Mouse (Mus musculus): ENCODE data around the gene Kif26b. TPM values are rescaled to one million over a fixed set of nuclear protein-coding genes. Genes with fewer than 3 reads are reported as not detected.

Kif26b gene
- polyA plus RNA-seq, 1 experiment: 0.25 TPM

GRCm38 (mm10) chr1:178552898-178553284, 24.0 kb downstream of the Kif26b start:
- Histone ChIP-seq H3K27me3 (ENCODE audit: control insufficient read depth, insufficient read depth, low read length) (no peaks in the 10 kb centered on the region), H3K4me1 (ENCODE audit: control insufficient read depth, insufficient read depth, low read length) (no peaks in the 10 kb centered on the region; the same call in 1 of the 2 replicates), H3K36me3 (ENCODE audit: control insufficient read depth, insufficient read depth, low read length) (no peaks in the 10 kb centered on the region), H3K4me3 (ENCODE audit: control insufficient read depth, low read depth, low read length) (no peak overlapping the region), H3K27ac (ENCODE audit: control insufficient read depth, insufficient read depth, low read depth, low read length) (no peak overlapping the region)
- TF ChIP-seq POLR2A (IDR thresholded peaks at IDR 0.05; ENCODE audit: control insufficient read depth, low read depth, low read length) (no peak), CTCF (IDR thresholded peaks at IDR 0.05; ENCODE audit: control insufficient read depth, insufficient read depth, insufficient replicate concordance, low read depth, low read length) (no peak)

GRCm38 (mm10) chr1:178556226-178556625, 27.3 kb downstream of the Kif26b start:
- Histone ChIP-seq H3K36me3 (ENCODE audit: control insufficient read depth, insufficient read depth, low read length) (no peaks in the 10 kb centered on the region), H3K4me1 (ENCODE audit: control insufficient read depth, insufficient read depth, low read length) (no peaks in the 10 kb centered on the region; the same call in 1 of the 2 replicates), H3K4me3 (ENCODE audit: control insufficient read depth, low read depth, low read length) (no peak overlapping the region), H3K27me3 (ENCODE audit: control insufficient read depth, insufficient read depth, low read length) (no peaks in the 10 kb centered on the region), H3K27ac (ENCODE audit: control insufficient read depth, insufficient read depth, low read depth, low read length) (no peak overlapping the region)
- no peak for TF ChIP-seq POLR2A (IDR thresholded peaks at IDR 0.05; ENCODE audit: control insufficient read depth, low read depth, low read length)
- TF ChIP-seq CTCF (IDR thresholded peaks at IDR 0.05; ENCODE audit: control insufficient read depth, insufficient read depth, insufficient replicate concordance, low read depth, low read length): no peak

GRCm38 (mm10) chr1:178560043-178560442, 31.1 kb downstream of the Kif26b start:
- no peak for TF ChIP-seq CTCF (IDR thresholded peaks at IDR 0.05; ENCODE audit: control insufficient read depth, insufficient read depth, insufficient replicate concordance, low read depth, low read length)
- TF ChIP-seq POLR2A (IDR thresholded peaks at IDR 0.05; ENCODE audit: control insufficient read depth, low read depth, low read length): no peak

GRCm38 (mm10) chr1:178563834-178564233, 34.9 kb downstream of the Kif26b start:
- no peak overlapping the region for H3K27ac ChIP-seq (ENCODE audit: control insufficient read depth, insufficient read depth, low read depth, low read length)
- no peak overlapping the region for H3K4me3 ChIP-seq (ENCODE audit: control insufficient read depth, low read depth, low read length)
- H3K36me3 ChIP-seq (ENCODE audit: control insufficient read depth, insufficient read depth, low read length): no peaks in the 10 kb centered on the region
- H3K4me1 ChIP-seq (ENCODE audit: control insufficient read depth, insufficient read depth, low read length): no peaks in the 10 kb centered on the region
- no peaks in the 10 kb centered on the region for H3K27me3 ChIP-seq (ENCODE audit: control insufficient read depth, insufficient read depth, low read length)
- TF ChIP-seq POLR2A (IDR thresholded peaks at IDR 0.05; ENCODE audit: control insufficient read depth, low read depth, low read length) (no peak), CTCF (IDR thresholded peaks at IDR 0.05; ENCODE audit: control insufficient read depth, insufficient read depth, insufficient replicate concordance, low read depth, low read length) (no peak)

More at GRCm38 (mm10) chr1:178560043-178560442, 31.1 kb downstream of the Kif26b start:
- Histone ChIP-seq H3K27ac (ENCODE audit: control insufficient read depth, insufficient read depth, low read depth, low read length) (no peak overlapping the region), H3K36me3 (ENCODE audit: control insufficient read depth, insufficient read depth, low read length) (no peaks in the 10 kb centered on the region), H3K27me3 (ENCODE audit: control insufficient read depth, insufficient read depth, low read length) (no peaks in the 10 kb centered on the region), H3K4me3 (ENCODE audit: control insufficient read depth, low read depth, low read length) (no peak overlapping the region), H3K4me1 (ENCODE audit: control insufficient read depth, insufficient read depth, low read length) (no peaks in the 10 kb centered on the region)

- Histone ChIP-seq H3K4me1 (ENCODE audit: control insufficient read depth, insufficient read depth, low read length) (no peaks in the 10 kb centered on the region), H3K36me3 (ENCODE audit: control insufficient read depth, insufficient read depth, low read length) (no peaks in the 10 kb centered on the region), H3K27me3 (ENCODE audit: control insufficient read depth, insufficient read depth, low read length) (no peaks in the 10 kb centered on the region), H3K27ac (ENCODE audit: control insufficient read depth, insufficient read depth, low read depth, low read length) (no peak overlapping the region), H3K4me3 (ENCODE audit: control insufficient read depth, low read depth, low read length) (no peak overlapping the region)
- no peak for TF ChIP-seq CTCF (IDR thresholded peaks at IDR 0.05; ENCODE audit: control insufficient read depth, insufficient read depth, insufficient replicate concordance, low read depth, low read length)
- no peak for TF ChIP-seq POLR2A (IDR thresholded peaks at IDR 0.05; ENCODE audit: control insufficient read depth, low read depth, low read length)
These were observed 35.9 kb downstream of the Kif26b start for GRCm38 (mm10) chr1:178564800-178565199.

GRCm38 (mm10) chr1:178568551-178569545, 39.9 kb downstream of the Kif26b start:
- TF ChIP-seq CTCF (IDR thresholded peaks at IDR 0.05; ENCODE audit: control insufficient read depth, insufficient read depth, insufficient replicate concordance, low read depth, low read length) (no peak), POLR2A (IDR thresholded peaks at IDR 0.05; ENCODE audit: control insufficient read depth, low read depth, low read length) (no peak)
- no peaks in the 10 kb centered on the region for H3K4me1 ChIP-seq (ENCODE audit: control insufficient read depth, insufficient read depth, low read length)

GRCm38 (mm10) chr1:178571009-178571408, 42.1 kb downstream of the Kif26b start:
- Histone ChIP-seq H3K36me3 (ENCODE audit: control insufficient read depth, insufficient read depth, low read length) (no peaks in the 10 kb centered on the region), H3K4me3 (ENCODE audit: control insufficient read depth, low read depth, low read length) (no peak overlapping the region), H3K27me3 (ENCODE audit: control insufficient read depth, insufficient read depth, low read length) (no peaks in the 10 kb centered on the region), H3K4me1 (ENCODE audit: control insufficient read depth, insufficient read depth, low read length) (no peaks in the 10 kb centered on the region), H3K27ac (ENCODE audit: control insufficient read depth, insufficient read depth, low read depth, low read length) (no peak overlapping the region)
- no peak for TF ChIP-seq CTCF (IDR thresholded peaks at IDR 0.05; ENCODE audit: control insufficient read depth, insufficient read depth, insufficient replicate concordance, low read depth, low read length)
- no peak for TF ChIP-seq POLR2A (IDR thresholded peaks at IDR 0.05; ENCODE audit: control insufficient read depth, low read depth, low read length)

More at GRCm38 (mm10) chr1:178568551-178569545, 39.9 kb downstream of the Kif26b start:
- Histone ChIP-seq H3K36me3 (ENCODE audit: control insufficient read depth, insufficient read depth, low read length) (no peaks in the 10 kb centered on the region), H3K4me3 (ENCODE audit: control insufficient read depth, low read depth, low read length) (no peak overlapping the region), H3K27me3 (ENCODE audit: control insufficient read depth, insufficient read depth, low read length) (no peaks in the 10 kb centered on the region), H3K27ac (ENCODE audit: control insufficient read depth, insufficient read depth, low read depth, low read length) (no peak overlapping the region)

Data from testis, adult 2 months (tissue).